Mouse (Mus musculus): Measurements from ENCODE around the gene Fam19a4. TPM values are rescaled to one million over a fixed set of nuclear protein-coding genes. Genes with fewer than 3 reads are reported as not detected.
A peak's percentile ranks its signal among the peaks of the same experiment; 100 is the strongest.

Fam19a4 gene
- total RNA-seq (2021), result under 1 TPM; 0.09 to 0.31 TPM
- long read RNA-seq, experiment 1, result 0 reads
- long read RNA-seq, experiment 2, result 0 reads

DNA sequence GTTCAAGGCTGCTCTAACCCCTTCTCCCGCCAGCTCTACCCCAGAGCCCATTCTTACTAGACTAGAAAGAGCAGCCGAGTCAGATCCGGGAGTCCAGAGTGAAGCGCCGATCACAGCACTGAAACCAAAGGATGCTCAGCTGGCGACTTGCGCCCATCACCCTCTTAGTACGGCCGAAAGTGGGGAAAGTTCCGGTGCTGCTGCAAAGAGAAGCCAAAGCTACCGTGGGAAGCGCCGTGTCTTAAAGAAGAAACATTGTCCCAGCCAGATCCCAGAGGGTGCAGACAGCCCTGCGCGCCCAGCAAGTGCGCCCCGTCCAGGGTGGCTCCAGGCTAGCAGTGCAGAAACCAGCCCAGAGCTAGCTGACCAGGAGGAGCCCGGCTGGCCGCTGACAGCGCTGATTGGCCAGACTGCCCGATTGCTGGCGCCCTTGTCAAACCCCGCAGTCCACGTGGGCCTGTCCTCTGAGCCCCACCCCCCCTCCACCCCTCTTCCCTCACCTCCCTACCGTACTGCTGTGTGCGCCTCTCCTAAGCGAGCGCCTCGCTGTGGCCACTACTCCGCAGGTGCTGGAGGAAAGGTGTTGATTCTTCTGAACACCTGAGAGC is at the start of gene Fam19a4:
TSS of gene Fam19a4 (minus strand) at position 340 of the 608 bp plus-strand sequence.
- DNase-seq, result no peak
- intact Hi-C loops (cut with DNase I; ENCODE audit: low total_unique reads), result no loop called here

DNA sequence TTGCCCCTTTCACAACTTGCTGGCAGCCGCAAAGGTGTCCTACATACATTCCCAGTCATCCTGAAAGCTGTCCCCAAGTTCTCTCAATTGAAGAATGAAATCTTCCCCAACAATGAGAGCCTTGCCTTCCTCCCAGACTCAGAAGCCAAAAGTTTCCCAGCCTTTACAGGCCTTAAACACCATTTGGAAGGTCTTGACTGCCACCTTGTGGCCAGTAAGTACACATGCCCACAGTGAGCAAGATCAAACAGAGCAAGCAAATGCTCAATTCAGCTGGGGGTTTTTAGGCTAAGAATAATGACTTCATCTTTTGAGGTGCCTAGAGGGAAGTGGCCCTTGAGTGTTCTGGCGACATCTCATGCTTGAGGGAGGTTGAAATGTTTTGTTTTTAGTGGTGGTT is 46.6 kb upstream of the Fam19a4 start:
- DNase-seq, result peak; percentile 19
- intact Hi-C loops (cut with DNase I; ENCODE audit: low total_unique reads), result loop anchor here (10.0 kb wide), 1 partner anchor 72 kb away; no protein-coding TSS in a partner anchor

DNA sequence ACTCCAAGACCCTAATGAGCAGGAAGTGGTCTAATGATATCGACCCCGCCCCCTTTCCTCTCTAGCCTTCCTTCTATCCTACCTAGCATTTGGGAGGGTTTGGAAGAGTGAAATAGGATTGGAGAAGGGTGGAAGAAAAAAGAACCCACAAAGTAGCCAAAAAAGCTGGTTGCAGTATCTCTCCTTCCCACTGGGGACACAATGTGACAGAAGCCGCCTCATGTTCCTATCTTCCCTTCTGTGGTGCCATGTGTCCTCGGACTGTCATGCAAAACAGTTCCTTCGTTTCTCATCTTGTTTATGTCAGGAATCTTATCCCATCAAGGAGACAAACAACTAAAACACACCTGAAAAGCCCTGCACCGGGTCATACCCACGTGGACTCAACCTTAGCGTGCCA is 45.9 kb upstream of the Fam19a4 start:
- DNase-seq, result no peak
- intact Hi-C loops (cut with DNase I; ENCODE audit: low total_unique reads), result loop anchor here (10.0 kb wide), 1 partner anchor 71 kb away; no protein-coding TSS in a partner anchor

DNA sequence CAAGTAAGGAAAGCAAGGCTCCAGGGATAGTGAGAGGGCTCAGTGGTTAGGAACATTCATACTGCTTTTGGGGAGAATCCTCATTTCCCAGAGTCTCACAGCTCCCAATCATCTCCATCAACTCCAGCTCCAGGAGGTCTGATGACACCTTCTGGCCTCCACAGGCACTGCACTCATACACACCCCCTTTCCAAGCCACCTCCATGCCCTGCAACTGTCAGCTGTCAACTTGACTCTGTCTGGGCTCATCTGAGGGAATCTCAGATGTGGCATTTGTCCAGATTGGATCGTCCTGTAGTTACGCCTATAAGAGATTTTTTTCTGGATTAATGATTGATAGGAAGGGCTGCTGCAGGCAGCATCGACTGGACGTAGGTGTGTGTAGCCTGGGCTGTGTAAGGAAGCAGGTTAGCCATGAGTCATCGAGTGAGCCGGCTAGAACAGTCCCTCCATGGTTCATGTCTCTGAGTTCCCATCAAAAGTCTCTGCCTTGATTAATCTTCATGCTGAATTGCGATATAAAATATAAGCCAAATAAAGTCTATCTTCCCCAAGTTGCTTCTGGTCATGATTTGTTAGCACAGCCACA is 44.1 kb upstream of the Fam19a4 start:
- no peak for DNase-seq
- intact Hi-C loops (cut with DNase I; ENCODE audit: low total_unique reads), result loop anchor here (10.0 kb wide), 1 partner anchor 70 kb away; no protein-coding TSS in a partner anchor

DNA sequence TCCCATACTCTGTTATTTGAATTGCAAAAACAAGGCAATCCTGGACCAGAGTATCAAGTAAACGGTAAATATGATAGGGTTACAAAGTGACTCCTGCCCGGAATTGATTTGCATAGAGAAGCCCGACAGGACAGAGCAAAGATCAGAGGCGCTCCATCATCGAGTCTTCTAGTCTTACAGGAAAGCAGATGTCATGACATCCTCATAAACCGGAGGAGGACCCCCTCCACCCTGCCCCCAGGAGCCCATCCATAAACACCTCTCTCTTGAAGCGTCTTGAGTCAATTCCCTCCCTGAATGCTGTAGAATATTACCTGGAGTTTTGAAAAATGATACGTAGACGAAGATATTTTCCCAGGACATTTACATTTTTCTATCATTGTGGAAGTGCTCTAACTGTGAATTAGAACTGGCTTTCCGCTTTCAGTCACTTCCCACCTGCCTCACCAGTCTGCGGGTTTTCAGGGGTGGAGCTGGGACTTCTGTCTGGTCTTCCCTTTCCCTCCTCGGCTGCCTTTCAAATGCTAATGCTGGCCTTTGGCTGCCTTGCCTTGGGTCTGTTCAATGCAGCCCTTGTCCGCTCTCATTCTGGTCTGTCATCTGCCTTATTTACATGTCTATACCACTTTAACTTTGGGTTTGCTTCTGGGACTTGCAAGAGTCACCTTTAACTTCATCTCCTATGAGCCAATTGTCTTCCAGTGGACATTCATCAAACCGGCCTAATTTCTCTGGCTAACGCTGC is 41.9 kb upstream of the Fam19a4 start:
- DNase-seq, result no peak
- intact Hi-C loops (cut with DNase I; ENCODE audit: low total_unique reads), result loop anchor here (10.0 kb wide), 1 partner anchor 67 kb away; no protein-coding TSS in a partner anchor

DNA sequence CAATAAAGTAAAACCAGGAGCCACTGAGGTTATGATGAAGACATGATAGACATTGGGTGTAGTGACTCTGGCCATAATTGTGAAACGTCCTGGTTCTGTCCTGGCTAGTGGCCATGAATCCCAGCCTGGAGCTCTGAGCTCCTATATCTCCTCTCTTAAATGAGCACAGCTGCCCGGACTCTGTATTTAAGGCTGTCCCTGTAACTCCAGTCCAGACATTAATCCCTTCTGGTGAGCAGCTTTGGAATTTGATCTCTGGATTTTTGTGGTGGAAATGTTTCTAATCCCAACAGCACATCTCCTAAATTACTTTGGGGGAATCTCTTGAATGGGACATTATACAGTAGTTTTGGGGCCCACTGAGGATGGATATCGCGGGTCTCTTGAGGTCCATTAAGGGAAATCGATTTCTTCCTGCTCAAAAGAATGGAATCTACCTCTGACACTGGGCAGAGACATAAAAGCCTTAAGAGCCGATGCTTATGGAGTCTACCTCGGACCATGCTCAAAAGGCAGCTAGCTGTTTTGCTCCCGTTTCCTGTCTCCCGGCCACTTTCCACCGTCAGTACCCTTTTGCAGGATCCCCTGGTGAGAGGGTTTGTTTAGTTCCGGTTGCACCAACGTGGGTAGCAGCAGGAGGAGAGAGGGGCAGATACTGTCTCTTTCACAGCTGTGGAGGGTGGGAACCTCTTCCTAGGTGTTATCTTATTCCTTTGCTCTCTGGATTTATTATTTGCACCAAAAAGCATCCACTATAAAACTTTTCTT is 41.2 kb upstream of the Fam19a4 start:
- no peak for DNase-seq
- intact Hi-C loops (cut with DNase I; ENCODE audit: low total_unique reads), result loop anchor here (10.0 kb wide), 1 partner anchor 67 kb away; no protein-coding TSS in a partner anchor

DNA sequence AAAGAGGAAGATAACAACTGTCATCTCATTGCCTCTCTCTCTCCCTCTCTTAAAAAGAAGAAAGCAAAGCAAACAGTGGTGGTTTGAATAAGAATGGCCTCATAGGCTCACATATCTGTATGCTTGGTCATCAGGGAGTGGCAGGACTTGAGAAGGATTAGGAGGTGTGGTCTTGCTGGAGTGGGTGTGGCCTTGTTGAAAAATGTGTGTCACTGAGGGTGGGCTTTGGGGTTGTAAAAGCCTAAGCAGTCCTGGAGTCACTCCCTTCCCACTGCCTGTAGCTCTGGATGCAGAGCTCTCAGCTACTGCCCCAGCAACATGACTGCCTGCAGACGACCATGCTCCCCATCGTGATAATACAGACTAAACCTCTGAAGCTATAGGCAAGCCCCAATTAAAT is 22.1 kb upstream of the Fam19a4 start:
- DNase-seq, result no peak
- intact Hi-C loops (cut with DNase I; ENCODE audit: low total_unique reads), result no loop called here

DNA sequence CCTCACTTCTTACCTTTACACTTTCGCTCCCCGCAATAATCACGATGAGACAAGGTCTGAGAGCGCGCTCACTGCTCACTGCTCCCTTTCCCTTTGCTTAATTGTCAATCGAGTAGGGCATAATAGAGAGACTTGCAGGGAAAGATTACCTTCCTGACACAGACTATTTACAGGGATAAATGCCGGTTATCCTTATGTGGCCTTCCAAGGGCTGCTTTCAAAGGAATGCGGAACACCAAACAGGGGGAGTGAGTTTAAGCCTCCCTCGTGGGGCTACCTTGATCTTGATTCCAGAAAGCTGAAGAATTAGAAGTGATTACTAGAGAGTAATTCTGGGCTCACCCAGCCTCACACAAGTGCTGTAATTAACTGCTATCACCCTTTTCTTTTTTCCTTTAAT is 19.8 kb upstream of the Fam19a4 start:
- intact Hi-C loops (cut with DNase I; ENCODE audit: low total_unique reads), result no loop called here

DNA sequence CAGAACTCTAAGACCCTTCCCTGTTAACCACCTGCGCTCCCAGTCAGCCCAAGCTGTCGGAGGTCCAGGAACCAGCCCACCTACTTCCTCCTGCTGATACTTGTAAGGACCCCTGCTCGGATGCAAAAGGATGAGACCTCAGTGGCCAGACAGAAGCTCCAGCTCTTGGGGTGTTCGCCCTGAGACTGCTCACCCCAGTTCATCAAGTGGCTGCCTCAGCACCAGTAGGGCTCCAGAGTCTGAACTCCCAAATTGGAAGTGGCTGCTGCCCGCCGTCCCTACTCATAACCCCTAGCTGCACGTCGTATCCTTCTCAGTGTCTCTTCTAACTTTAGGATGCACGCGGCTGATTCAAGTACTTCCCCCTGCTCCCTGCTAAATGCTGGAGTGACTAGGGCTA is 614 bp downstream of the Fam19a4 start:
- intact Hi-C loops (cut with DNase I; ENCODE audit: low total_unique reads), result no loop called here
- no peak for DNase-seq

More for the DNA sequence above, 19.8 kb upstream of the Fam19a4 start:
- no peak for DNase-seq

DNA sequence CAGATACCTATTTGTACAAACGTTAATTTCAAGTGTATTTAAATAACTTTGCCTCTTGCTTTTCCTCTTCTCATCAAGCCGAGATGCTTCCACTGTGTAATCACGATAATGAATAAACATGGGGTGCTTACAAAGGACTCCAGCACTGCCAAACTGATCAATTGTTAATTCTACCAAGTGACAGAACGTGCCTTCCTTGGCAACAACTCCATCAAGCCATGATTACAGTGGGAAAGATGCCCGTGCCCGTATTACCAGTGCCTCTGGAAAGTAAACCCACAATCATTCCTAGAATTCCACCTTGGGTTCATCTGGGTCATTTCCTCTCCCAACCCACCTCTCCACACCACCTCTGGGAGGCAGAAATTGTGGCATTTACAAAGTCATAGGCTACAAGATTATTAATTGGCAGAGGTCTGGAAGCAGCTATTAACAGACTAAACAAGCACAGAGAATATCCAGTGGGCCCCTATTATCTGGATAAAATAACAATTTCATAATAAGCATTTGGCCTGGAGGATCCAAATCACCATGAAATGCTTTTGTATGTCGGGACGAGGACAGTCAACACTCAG is 7.9 kb downstream of the Fam19a4 start:
- no peak for DNase-seq
- intact Hi-C loops (cut with DNase I; ENCODE audit: low total_unique reads), result no loop called here

DNA sequence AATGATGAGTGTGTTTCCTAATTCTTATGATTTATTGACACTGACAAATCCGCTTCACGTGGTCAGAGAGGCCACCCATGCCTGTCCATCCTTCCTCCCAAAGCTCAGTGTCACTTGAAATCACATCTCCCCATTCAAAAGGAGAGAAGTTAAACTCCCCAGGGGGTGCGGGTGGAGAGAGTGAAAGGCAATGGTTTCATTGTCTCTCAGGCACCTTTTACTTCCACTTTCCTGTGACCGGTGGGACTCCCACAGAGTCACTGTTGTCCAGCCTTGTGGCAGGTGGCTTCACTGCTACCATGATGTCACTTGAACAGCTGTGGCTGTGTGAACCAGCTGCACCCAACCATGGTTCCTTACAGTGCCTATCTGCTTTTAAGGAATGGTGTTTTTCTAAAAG is 11.8 kb downstream of the Fam19a4 start:
- DNase-seq, result no peak
- intact Hi-C loops (cut with DNase I; ENCODE audit: low total_unique reads), result no loop called here

DNA sequence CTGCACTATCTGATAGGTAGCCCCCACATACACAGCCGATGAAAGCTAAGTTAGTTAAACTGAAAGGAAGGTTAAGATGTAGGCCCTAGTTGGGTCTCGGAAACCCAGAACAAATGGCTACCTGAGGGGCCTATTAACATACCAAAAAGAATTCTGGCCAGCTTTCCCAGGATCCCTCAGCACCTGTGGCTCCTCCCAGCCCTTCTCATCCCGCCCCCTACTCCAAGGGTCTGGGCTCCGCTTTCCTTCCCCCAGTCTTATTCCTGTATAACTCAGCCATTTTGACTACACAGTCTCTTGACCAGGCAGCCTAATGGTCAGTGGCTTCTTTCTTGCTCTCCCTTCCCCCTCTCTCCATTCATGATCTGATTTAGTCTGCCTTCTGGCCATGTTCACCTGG is 13.7 kb downstream of the Fam19a4 start:
- intact Hi-C loops (cut with DNase I; ENCODE audit: low total_unique reads), result no loop called here
- DNase-seq, result no peak

DNA sequence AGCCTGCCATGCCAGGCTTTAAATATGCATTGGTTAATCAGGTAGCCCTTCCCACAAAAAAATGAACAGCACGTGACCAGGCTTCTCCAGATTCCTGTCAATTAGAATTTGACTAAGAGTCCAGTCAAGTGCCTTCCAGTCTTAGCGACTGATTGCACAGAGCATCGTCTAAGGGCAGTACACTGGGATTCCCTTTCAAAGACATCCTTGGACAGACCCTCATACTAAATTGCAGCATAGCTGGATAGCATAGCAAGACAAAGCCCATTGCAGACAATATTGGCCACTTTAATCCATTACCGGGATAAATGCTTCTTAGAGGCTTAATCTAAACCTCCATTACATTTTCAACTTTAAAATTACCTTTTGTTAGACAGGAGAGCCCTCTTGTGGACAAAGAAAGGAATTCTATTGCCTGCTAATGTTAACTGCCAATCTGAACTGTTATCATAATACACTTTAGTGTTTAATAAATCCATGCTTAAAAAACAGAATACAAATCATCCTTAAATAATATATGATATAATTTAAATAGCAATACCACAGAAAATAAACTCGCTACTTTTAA is 33.0 kb downstream of the Fam19a4 start:
- intact Hi-C loops (cut with DNase I; ENCODE audit: low total_unique reads), result no loop called here
- no peak for DNase-seq

DNA sequence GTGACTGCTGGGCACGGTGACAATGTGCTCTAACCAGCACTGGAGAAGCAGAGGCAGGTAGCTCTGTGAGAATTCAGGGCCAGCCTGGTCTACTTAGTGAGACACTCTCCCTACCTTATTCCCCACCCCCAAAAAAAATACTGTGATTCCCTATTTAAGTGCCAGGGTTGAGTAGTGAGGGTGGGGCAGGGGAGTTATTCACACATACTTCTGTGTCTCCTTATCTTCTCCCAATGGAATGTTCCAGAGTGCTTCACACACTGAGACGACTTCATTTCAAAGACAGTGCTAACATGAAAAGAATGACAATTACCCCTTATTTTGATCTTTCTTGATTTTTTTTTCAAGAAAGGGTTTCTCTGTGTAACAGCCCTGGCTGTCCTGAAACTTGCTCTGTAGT is 40.9 kb downstream of the Fam19a4 start:
- intact Hi-C loops (cut with DNase I; ENCODE audit: low total_unique reads), result no loop called here

DNA sequence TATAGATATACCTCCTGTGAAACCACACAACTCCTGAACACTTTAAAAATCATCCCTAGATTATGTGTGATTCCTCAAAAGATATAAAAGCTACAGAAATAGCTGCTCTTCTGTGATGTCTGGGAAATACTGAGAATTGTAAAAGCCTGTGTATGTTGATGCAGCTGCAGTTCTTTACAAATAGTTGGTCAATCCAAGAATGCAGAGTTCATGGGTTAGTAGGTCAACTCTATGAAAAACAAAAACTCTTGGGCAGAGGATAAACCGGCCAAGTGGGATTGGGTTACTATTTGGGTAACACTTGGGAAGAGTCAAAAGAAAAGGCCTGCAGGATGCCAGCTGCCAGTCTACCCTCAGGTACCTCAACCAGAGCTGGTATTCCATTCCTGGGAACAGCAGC is 43.5 kb downstream of the Fam19a4 start:
- intact Hi-C loops (cut with DNase I; ENCODE audit: low total_unique reads), result no loop called here
- no peak for DNase-seq

More for the DNA sequence above, 40.9 kb downstream of the Fam19a4 start:
- DNase-seq, result no peak

DNA sequence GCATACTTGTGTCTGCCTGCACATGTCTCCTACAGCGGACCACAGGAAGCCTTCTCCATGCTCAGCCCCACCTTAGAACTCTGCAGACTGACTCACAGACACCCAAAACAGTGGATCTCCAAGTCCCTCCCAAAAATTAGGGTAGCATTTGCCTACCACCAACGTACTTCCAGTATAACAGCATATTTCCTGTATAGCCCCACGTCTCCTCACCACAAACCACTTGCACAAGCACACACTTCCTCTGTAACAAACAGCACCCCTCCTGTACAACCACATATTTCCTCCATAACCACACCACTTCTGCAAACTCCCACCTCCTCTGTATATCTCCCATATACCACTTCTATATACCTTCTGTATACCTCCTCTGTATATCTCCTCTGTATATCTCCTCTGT is 44.2 kb downstream of the Fam19a4 start:
- intact Hi-C loops (cut with DNase I; ENCODE audit: low total_unique reads), result no loop called here
- DNase-seq, result no peak

DNA sequence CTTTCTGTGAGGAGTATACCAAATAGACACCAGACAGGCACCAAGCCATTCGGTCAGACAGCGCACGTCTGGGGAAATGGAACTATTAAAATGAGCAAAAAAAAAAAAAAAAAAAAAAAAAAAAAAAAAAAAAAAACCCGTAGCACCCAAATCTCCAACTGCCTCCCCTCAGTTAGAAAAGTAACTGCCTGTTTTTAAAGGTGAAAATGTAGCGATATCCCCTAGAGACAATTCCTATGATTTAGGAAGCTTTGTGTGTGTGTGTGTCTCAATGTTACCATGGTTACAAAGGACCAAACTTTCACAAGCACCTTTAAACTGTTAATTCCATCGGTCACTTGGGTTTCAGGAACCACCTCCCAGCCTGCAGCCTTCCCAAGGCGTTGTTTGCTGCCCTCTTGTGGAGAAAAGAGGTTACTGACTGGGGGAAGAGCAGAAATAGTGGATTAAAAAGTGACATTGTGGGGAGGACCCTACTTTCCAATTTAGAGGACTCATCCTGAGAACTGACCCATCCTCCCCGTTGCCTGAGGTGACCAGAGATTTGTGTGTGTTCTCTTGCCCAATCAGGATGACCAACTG is 53.6 kb downstream of the Fam19a4 start:
- DNase-seq, result peak; percentile 27
- intact Hi-C loops (cut with DNase I; ENCODE audit: low total_unique reads), result no loop called here

DNA sequence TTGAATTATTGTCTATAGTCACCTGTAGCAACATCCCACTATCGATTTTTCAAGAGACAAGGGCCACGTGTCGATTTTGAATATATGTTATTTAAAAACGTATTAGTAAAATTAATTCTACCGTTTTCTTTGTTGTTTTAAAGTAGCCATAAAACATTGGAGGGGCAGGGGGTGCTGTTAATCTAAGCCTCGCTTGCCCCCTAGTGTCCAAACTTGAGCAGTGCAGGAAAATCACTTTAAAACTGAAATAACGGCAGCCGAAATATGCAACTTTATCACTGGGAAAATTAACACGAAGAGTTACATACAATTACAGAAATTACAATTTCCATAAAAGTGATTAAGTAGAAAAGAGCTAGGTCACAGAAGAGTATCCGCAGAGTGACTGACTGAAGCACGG is 55.2 kb downstream of the Fam19a4 start:
- intact Hi-C loops (cut with DNase I; ENCODE audit: low total_unique reads), result no loop called here
- DNase-seq, result no peak
